Comparison of ENCODE assay signal across 27 mouse cellular contexts in the genomic region with DNA sequence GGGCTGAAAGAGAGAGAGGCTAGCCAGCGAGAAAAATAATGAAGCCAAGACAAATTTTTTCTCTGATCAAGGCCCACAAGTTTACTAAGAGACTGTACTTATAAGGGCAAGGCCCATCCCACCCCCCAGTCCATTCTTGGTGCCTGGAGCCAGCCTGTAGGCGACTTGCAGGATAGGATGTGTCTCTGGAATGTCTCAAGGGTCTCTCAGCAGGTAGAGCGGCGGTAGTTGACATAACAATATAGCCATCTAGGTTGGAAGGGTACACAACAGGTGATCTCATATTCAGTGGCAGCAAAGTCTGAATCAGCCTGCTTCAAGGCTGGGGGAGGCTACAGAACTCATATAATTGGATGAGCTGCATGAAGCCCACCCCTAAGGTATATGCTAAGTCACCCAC.
DNase-seq lines count a peak whose midpoint lies in the region; ATAC-seq and TF ChIP-seq lines count a peak whose summit lies in the region.
"Had no signal": no experiment of that assay in that cellular context is flagged by ENCODE, and none has a peak within 500 bp of the region (broad histone marks: within the 10 kb centered on the region; RNA-seq: fewer than 3 reads in every experiment).

No protein-coding gene starts in this region.

- H3K27ac ChIP-seq in ES-Bruce4 (ENCODE audit: insufficient read depth, low read length) = peak overlapping the region; percentile 11
- H3K27ac ChIP-seq in midbrain, embryonic 14.5 days (replicated peaks; ENCODE audit: low read depth, low read length) = no peak overlapping the region
- no peak overlapping the region for H3K27ac ChIP-seq in heart, embryonic 12.5 days (ENCODE audit: poor library complexity, severe bottlenecking)

- no peaks in the 10 kb centered on the region for H3K36me3 ChIP-seq in ES-Bruce4 (ENCODE audit: control insufficient read depth, insufficient read depth, low read length, poor library complexity, severe bottlenecking)
- H3K36me3 ChIP-seq in midbrain, embryonic 14.5 days (ENCODE audit: control insufficient read depth, insufficient read depth, low read length) = no peaks in the 10 kb centered on the region
- H3K36me3 ChIP-seq in heart, embryonic 12.5 days = no peaks in the 10 kb centered on the region
- H3K36me3 ChIP-seq: G1E had no signal

- WGBS in midbrain, embryonic 14.5 days = 71% methylated on average over 4 of the region's 4 CpGs
- WGBS in heart, embryonic 12.5 days = 76% methylated on average over 4 of the region's 4 CpGs

- TF ChIP-seq POLR2A in ES-Bruce4 (IDR thresholded peaks at IDR 0.05; ENCODE audit: insufficient read depth, low read length) = no peak

- TF ChIP-seq EP300 in ES-Bruce4 (IDR thresholded peaks at IDR 0.05; ENCODE audit: insufficient read depth, low read depth, low read length) = peak; percentile 68; the same call in 1 of the 2 replicates

- no peak for ATAC-seq in midbrain, embryonic 14.5 days (ENCODE audit: low FRiP score, low TSS enrichment)
- ATAC-seq in heart, embryonic 12.5 days (ENCODE audit: insufficient number of reproducible peaks, low FRiP score) = no peak
- ATAC-seq: activated CD4-positive, CD25-positive, alpha-beta regulatory T cell, adult 4 months; CD4-positive, CD25-positive, alpha-beta regulatory T cell, adult 4 months; Patski had no signal

- peaks cover 18% of the 10 kb centered on the region for H3K9me3 ChIP-seq in ES-Bruce4 (replicated peaks; ENCODE audit: control insufficient read depth, insufficient read depth, low read length, poor library complexity, severe bottlenecking)
- no peaks in the 10 kb centered on the region for H3K9me3 ChIP-seq in midbrain, embryonic 14.5 days (ENCODE audit: control insufficient read depth, low read length)
- H3K9me3 ChIP-seq in heart, embryonic 12.5 days (replicated peaks) = 0 out of 2 replicates have a peak, but pooled peaks cover 3% of the 10 kb centered on the region
- H3K9me3 ChIP-seq: G1E had no signal

- H3K4me2 ChIP-seq in midbrain, embryonic 14.5 days (ENCODE audit: low read length) = no peak overlapping the region
- no peak overlapping the region for H3K4me2 ChIP-seq in heart, embryonic 12.5 days

- no peak for TF ChIP-seq CTCF in ES-Bruce4 (IDR thresholded peaks at IDR 0.05; ENCODE audit: low read depth, low read length)

- peak; percentile 83 for DNase-seq in ES-CJ7 (ENCODE audit: low read depth, low spot score)
- peak; percentile 95 for DNase-seq in R1 (ENCODE audit: low read depth, low spot score)
- DNase-seq in ZHBTc4 (ENCODE audit: low read depth, low spot score) = peak; percentile 60
- DNase-seq in midbrain, embryonic 14.5 days = no peak
- no peak for DNase-seq in Muller cell, postnatal 12 days (ENCODE audit: inconsistent ontology term)
- no peak for DNase-seq in gastrocnemius, postnatal 14 days
- DNase-seq: adrenal gland, adult 2 months; adrenal gland, adult 8-10 months; adrenal gland, postnatal 10 days; adrenal gland, postnatal 14 days; adrenal gland, postnatal 25 days; adrenal gland, postnatal 36 days; B cell, adult 2 months; cerebellum, adult 11 months; cerebellum, adult 11-12 months; cerebellum, adult 18-20 months; cerebellum, adult 2 months; cerebellum, adult 8-10 months; cerebellum, adult 9-10 months; cerebellum, adult 9-11 months had no signal

- no peak overlapping the region for H3K9ac ChIP-seq in ES-Bruce4 (ENCODE audit: low read depth, poor library complexity, severe bottlenecking)
- H3K9ac ChIP-seq in midbrain, embryonic 14.5 days (replicated peaks; ENCODE audit: low read length) = no peak overlapping the region
- no peak overlapping the region for H3K9ac ChIP-seq in heart, embryonic 12.5 days

- no peaks in the 10 kb centered on the region for H3K27me3 ChIP-seq in ES-Bruce4 (ENCODE audit: control insufficient read depth, insufficient read depth, low read length, poor library complexity, severe bottlenecking)
- H3K27me3 ChIP-seq in midbrain, embryonic 14.5 days (ENCODE audit: control insufficient read depth, insufficient read depth, low read length) = no peaks in the 10 kb centered on the region
- no peaks in the 10 kb centered on the region for H3K27me3 ChIP-seq in heart, embryonic 12.5 days (replicated peaks)
- H3K27me3 ChIP-seq: CH12.LX, Patski had no signal

- H3K4me1 ChIP-seq in ES-Bruce4 (ENCODE audit: control insufficient read depth, insufficient read depth, low read length) = no peaks in the 10 kb centered on the region
- H3K4me1 ChIP-seq in midbrain, embryonic 14.5 days (ENCODE audit: control insufficient read depth, insufficient read depth, low read length) = no peaks in the 10 kb centered on the region
- no peaks in the 10 kb centered on the region for H3K4me1 ChIP-seq in heart, embryonic 12.5 days (replicated peaks)

- intact Hi-C loops in gastrocnemius, postnatal 14 days (cut with DNase I; ENCODE audit: low total_unique reads) = no loop called here

- no peak overlapping the region for H3K4me3 ChIP-seq in ES-Bruce4 (ENCODE audit: low read depth, low read length)
- H3K4me3 ChIP-seq in midbrain, embryonic 14.5 days (replicated peaks; ENCODE audit: low read depth, low read length) = no peak overlapping the region
- H3K4me3 ChIP-seq in heart, embryonic 12.5 days = no peak overlapping the region

Comparison
In these comparisons a context has a peak if more than half of its experiments do, and no peak if none do; other contexts are left out.
1. DNase-seq: peak in ES-CJ7 (single experiment), R1 (single experiment) and ZHBTc4 (single experiment); none in midbrain, embryonic 14.5 days (single experiment), Muller cell, postnatal 12 days (single experiment) and gastrocnemius, postnatal 14 days (single experiment).